Mouse (Mus musculus): ENCODE data around the gene Zmynd8.

DNA sequence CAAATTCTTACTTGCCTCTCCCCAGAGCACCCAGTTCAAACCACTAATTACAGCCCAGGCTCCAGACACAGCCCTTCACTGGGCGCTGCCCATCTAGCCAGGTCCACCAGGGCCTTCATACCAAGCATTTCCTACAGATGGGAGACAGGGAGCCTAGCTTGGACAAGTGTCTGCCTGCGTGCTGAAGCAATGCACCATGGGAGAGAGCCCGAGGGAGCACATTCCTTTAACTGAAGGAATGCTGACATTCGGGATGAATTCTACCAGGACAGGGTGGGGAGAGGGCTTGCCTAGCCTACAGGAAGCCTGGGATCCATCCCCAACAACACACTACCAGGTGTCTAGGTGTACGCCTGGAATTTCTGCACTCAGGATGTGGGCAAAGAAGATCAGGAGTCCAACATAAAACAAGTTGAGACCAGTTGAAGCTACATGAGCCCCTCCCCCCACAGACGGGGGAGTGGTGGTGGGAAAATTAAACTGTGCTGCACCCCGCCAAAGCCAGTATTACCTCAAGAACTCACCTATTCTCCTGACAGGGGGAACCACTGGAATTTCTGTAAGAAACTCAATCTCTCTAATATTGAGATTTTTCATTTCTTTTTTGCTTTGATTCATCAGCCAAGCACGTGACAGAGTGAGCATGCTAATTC, 67.1 kb downstream of the Zmynd8 start:
- TF ChIP-seq CTCF (IDR thresholded peaks at IDR 0.05; ENCODE audit: borderline replicate concordance, insufficient read depth, low read depth, low read length) (no peak), POLR2A (IDR thresholded peaks at IDR 0.05; ENCODE audit: borderline replicate concordance, insufficient read depth, low read length) (no peak)
